Mouse (Mus musculus): ENCODE measurements around the gene Matn1. TPM values are rescaled to one million over a fixed set of nuclear protein-coding genes. Genes with fewer than 3 reads are reported as not detected.

Matn1 gene
- polyA plus RNA-seq, 1 experiment from 2014 or later = 0.39 TPM

DNA sequence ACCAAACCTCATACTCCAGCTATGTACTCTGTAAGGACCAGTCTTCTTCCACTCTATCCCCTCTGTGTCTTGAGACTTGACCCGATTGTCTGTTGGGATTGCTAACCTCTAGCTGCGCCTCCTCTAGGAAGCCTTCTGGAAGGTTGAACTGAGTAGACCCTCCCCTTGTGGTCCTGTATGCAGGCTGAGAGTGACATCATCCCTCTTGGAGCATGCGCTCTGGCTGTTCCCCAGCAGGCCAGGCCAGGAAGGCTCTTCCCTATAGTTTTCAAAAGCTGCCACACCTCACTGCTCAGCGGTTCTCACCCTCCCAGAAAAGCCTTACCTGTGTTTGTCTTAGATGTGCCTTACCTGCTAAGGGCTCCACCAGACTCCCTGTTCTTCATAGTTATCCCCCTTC, 42.9 kb downstream of the Matn1 start:
- Histone ChIP-seq H3K27me3 (0 out of 2 replicates have a peak, but pooled peaks cover 3% of the 10 kb centered on the region), H3K9ac (no peak overlapping the region), H3K9me3 (replicated peaks) (no peaks in the 10 kb centered on the region), H3K4me3 (no peak overlapping the region), H3K4me2 (no peak overlapping the region), H3K36me3 (no peaks in the 10 kb centered on the region), H3K27ac (no peak overlapping the region), H3K4me1 (replicated peaks) (no peaks in the 10 kb centered on the region)
- 77% methylated on average over 4 of the region's 4 CpGs for WGBS
- ATAC-seq (replicated peaks; ENCODE audit: insufficient number of reproducible peaks, insufficient read depth, low FRiP score, low read depth) = no peak

DNA sequence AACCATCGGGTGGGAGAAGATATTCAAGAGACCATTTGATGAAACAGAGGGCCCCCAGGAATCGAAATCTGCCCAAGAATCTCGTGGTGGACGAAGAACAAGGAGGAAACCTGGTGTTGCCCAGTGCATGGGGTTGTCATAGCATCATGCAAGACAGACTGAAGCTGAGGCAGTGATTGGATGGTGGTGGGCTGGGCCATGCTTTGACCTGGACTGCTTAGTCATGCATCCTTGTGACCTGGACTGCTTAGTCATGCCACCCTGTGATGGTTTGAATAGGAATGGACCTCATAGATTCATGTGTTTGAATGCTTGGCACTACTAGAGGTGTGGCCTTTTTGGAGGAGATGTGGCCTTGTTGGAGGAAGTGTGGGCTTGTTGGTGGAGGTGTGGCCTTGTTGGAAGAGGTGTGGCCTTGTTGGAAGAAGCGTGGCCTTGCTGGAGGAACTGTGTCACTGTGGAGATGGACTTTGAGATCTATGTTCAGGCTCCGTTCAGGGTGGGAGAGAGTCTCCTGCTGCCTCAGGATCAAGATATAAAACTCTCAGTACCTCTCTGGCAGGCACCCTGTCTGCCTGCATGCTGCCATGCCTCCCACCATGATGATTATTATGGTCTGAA, 44.1 kb downstream of the Matn1 start:
- H3K4me2 ChIP-seq = no peak overlapping the region
- 68% methylated on average over 6 of the region's 6 CpGs for WGBS
- H3K9ac ChIP-seq = no peak overlapping the region
- no peak for ATAC-seq (replicated peaks; ENCODE audit: insufficient number of reproducible peaks, insufficient read depth, low FRiP score, low read depth)
- no peak overlapping the region for H3K27ac ChIP-seq
- no peaks in the 10 kb centered on the region for H3K36me3 ChIP-seq
- H3K4me1 ChIP-seq (replicated peaks) = no peaks in the 10 kb centered on the region
- H3K27me3 ChIP-seq = no peaks in the 10 kb centered on the region
- H3K9me3 ChIP-seq (replicated peaks) = no peaks in the 10 kb centered on the region
- H3K4me3 ChIP-seq = no peak overlapping the region

DNA sequence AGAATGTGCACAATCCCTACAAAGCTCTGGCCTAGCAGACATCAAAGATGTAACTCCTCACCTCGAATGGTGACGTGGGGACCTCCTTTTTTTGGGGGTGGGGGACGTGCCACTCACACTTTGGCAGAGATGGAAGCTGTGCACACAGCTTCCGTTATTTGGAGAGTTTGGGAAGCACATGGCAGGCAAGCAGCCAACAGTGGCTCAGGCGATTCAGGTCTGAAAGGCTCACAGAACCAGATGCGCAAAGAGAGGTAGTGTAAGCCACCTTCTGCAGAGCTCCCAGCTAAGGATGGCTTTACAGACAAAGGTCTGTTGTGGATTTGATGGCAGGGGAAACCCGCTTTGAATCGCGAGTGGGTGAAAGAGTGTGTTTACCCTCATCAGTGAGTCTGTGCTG, 45.0 kb downstream of the Matn1 start:
- Histone ChIP-seq H3K27me3 (no peaks in the 10 kb centered on the region), H3K27ac (no peak overlapping the region), H3K9ac (no peak overlapping the region), H3K9me3 (replicated peaks) (no peaks in the 10 kb centered on the region), H3K4me1 (replicated peaks) (no peaks in the 10 kb centered on the region), H3K4me2 (no peak overlapping the region), H3K4me3 (no peak overlapping the region), H3K36me3 (no peaks in the 10 kb centered on the region)
- ATAC-seq (replicated peaks; ENCODE audit: insufficient number of reproducible peaks, insufficient read depth, low FRiP score, low read depth) = no peak
- 69% methylated on average over 9 of the region's 9 CpGs for WGBS

- no peak for ATAC-seq (replicated peaks; ENCODE audit: insufficient number of reproducible peaks, insufficient read depth, low FRiP score, low read depth)
- 93% methylated on average over 5 of the region's 5 CpGs for WGBS
Observed at GRCm38 (mm10) chr4:130990966-130991365, 46.8 kb downstream of the Matn1 start.

DNA sequence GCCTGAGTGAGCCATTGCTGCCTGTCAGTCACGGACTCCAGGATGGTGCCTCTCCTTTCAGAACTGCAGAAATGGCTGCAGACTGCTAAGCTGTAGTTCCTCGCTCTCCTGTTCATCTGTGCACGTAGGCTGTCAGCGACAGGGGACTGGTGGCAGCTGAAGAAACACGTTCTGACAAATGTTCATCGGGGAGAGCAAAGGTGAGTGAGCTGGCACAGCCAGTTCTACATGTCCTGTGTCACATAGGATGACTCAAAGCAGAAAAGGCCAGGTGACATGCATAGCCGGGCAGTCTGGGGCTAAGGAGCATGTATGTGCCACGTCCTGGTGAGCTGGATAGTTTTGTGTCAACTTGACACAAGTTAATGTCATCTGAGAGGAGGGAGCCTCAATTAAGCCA, 50.4 kb downstream of the Matn1 start:
- WGBS = 78% methylated on average over 8 of the region's 8 CpGs
- Histone ChIP-seq H3K9me3 (replicated peaks) (0 out of 2 replicates have a peak, but pooled peaks cover 8% of the 10 kb centered on the region), H3K36me3 (no peaks in the 10 kb centered on the region), H3K4me3 (no peak overlapping the region), H3K4me2 (no peak overlapping the region), H3K27me3 (no peaks in the 10 kb centered on the region), H3K27ac (no peak overlapping the region), H3K9ac (no peak overlapping the region), H3K4me1 (replicated peaks) (no peaks in the 10 kb centered on the region)
- ATAC-seq (replicated peaks; ENCODE audit: insufficient number of reproducible peaks, insufficient read depth, low FRiP score, low read depth) = no peak

More at GRCm38 (mm10) chr4:130990966-130991365, 46.8 kb downstream of the Matn1 start:
- H3K27ac ChIP-seq = no peak overlapping the region
- no peak overlapping the region for H3K4me2 ChIP-seq
- H3K9ac ChIP-seq = no peak overlapping the region
- no peaks in the 10 kb centered on the region for H3K4me1 ChIP-seq (replicated peaks)
- no peaks in the 10 kb centered on the region for H3K36me3 ChIP-seq
- H3K4me3 ChIP-seq = no peak overlapping the region
- H3K9me3 ChIP-seq (replicated peaks) = 0 out of 2 replicates have a peak, but pooled peaks cover 8% of the 10 kb centered on the region
- no peaks in the 10 kb centered on the region for H3K27me3 ChIP-seq

- Histone ChIP-seq H3K36me3 (no peaks in the 10 kb centered on the region), H3K4me3 (no peak overlapping the region), H3K4me1 (replicated peaks) (no peaks in the 10 kb centered on the region), H3K27ac (no peak overlapping the region), H3K27me3 (no peaks in the 10 kb centered on the region), H3K9me3 (replicated peaks) (0 out of 2 replicates have a peak, but pooled peaks cover 8% of the 10 kb centered on the region), H3K9ac (no peak overlapping the region), H3K4me2 (no peak overlapping the region)
- WGBS = 71% methylated on average over 5 of the region's 5 CpGs
- no peak for ATAC-seq (replicated peaks; ENCODE audit: insufficient number of reproducible peaks, insufficient read depth, low FRiP score, low read depth)
Observed at GRCm38 (mm10) chr4:130999744-131000527, 55.8 kb downstream of the Matn1 start.

DNA sequence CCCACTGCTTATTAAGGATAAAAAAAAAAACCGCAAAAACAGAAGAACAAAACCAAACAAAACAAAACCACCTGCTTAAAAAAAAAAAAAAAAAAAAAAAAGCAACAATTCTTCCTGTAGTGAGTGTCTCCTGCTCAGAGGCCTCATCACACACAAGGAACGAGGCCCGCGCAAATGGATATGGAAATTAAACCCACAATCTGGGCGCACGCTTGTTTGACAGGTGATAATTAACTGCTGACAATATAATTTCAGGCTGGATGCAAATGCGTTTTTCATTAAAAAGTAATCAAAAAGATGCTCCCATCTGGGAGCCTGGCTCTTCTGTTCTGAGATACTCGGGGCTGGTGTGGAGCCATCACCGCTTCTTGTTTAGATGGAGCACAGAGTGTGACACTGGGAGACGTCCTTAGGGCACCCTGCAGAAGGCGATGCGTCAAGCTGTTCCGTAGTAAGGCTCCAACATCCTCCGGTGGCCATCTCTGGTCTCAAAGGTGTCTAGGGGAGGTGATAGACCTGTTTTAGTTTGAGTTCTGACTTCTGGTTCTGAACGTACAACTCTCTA, 56.5 kb downstream of the Matn1 start:
- Histone ChIP-seq H3K36me3 (no peaks in the 10 kb centered on the region), H3K4me3 (no peak overlapping the region), H3K9ac (no peak overlapping the region), H3K4me1 (replicated peaks) (no peaks in the 10 kb centered on the region), H3K27me3 (no peaks in the 10 kb centered on the region), H3K27ac (no peak overlapping the region), H3K4me2 (no peak overlapping the region), H3K9me3 (replicated peaks) (0 out of 2 replicates have a peak, but pooled peaks cover under 1% of the 10 kb centered on the region)
- no peak for ATAC-seq (replicated peaks; ENCODE audit: insufficient number of reproducible peaks, insufficient read depth, low FRiP score, low read depth)
- WGBS = 83% methylated on average over 15 of the region's 15 CpGs

Other genes starting within 250 kb of the Matn1 start
- 18.4 and 28.4 TPM in 2 replicates for gene Sdc3, start 151.8 kb upstream of the Matn1 start, polyA plus RNA-seq (2015; fragmentation: Nextera tagmentation; extraction: Ambion mirVana)
- 27.4 and 55.0 TPM in 2 replicates for gene Laptm5, start 31.3 kb upstream of the Matn1 start, polyA plus RNA-seq (2015; fragmentation: Nextera tagmentation; extraction: Ambion mirVana)